Mouse (Mus musculus) limb, embryonic 11.5 days (tissue): ENCODE measurements around the gene Rybp. TPM values are rescaled to one million over a fixed set of nuclear protein-coding genes. Genes with fewer than 3 reads are reported as not detected.

ENCODE experiments used
- ATAC-seq: fragments of 200-750 bp; cut with Nextera tagmentation; 2 replicates; pipeline ENCODE4 v1.8.0; 2017; ENCODE audit warnings: low read depth; ENCODE audit not compliant: insufficient number of reproducible peaks, low FRiP score, low TSS enrichment
- DNase-seq: peaks from one replicate; pipeline ENCODE4 v3.0.0-alpha.2; 2015; ENCODE audit warnings: low spot score
- H3K27ac ChIP-seq: fragments of 300-500 bp; sonication (generic); replicated peaks from 2 replicates; pipeline ENCODE4 v1.5.1; 2014; ENCODE audit warnings: low read depth, mild to moderate bottlenecking, low read length
- H3K27me3 ChIP-seq: fragments of 300-500 bp; sonication (generic); 2 replicates; pipeline ENCODE4 v1.6.1; 2014; ENCODE audit warnings: mild to moderate bottlenecking, low read length, mixed read lengths; ENCODE audit not compliant: control insufficient read depth, insufficient read depth
- H3K36me3 ChIP-seq: fragments of 300-500 bp; sonication (generic); 2 replicates; pipeline ENCODE4 v1.6.1; 2014; ENCODE audit warnings: mild to moderate bottlenecking, low read length, moderate library complexity, mixed read lengths; ENCODE audit not compliant: control insufficient read depth, insufficient read depth
- H3K4me1 ChIP-seq: fragments of 300-500 bp; sonication (generic); 2 replicates; pipeline ENCODE4 v1.6.1; 2014; ENCODE audit warnings: low read length, mixed read lengths; ENCODE audit not compliant: control insufficient read depth, insufficient read depth
- H3K4me2 ChIP-seq: fragments of 300-500 bp; sonication (generic); 2 replicates; pipeline ENCODE4 v1.6.1; 2014; ENCODE audit warnings: low read depth, mild to moderate bottlenecking, moderate library complexity; ENCODE audit not compliant: severe bottlenecking
- H3K4me3 ChIP-seq: fragments of 300-500 bp; sonication (generic); 2 replicates; pipeline ENCODE4 v1.5.1; 2014; ENCODE audit warnings: low read depth, low read length
- H3K9ac ChIP-seq: fragments of 300-500 bp; sonication (generic); 2 replicates; pipeline ENCODE4 v1.6.1; 2014; ENCODE audit warnings: mild to moderate bottlenecking, low read length
- H3K9me3 ChIP-seq: fragments of 300-500 bp; sonication (generic); 2 replicates; pipeline ENCODE4 v1.6.1; 2016; ENCODE audit warnings: low read length; ENCODE audit not compliant: control insufficient read depth
- WGBS: fragments of 180-500 bp; shearing (Covaris S2); extraction: QIAGEN DNeasy Blood & Tissue Kit; methylation state at CpG from one replicate; pipeline ENCODE4 v1.1.7; 2014; 5-methylcytosine and 5-hydroxymethylcytosine counted together
- polyA plus RNA-seq: library from polyadenylated mRNA; unstranded; fragments of >200 nt; fragmentation: Nextera tagmentation; extraction: Ambion mirVana; gene quantifications from 2 replicates; pipeline ENCODE4 v1.2.1, GENCODE M21; 2014

Rybp gene
- polyA plus RNA-seq, 1 experiment from 2014 or later, result 16.0 TPM

- DNase-seq, result no peak
- 1% methylated on average over 18 of the region's 18 CpGs for WGBS
- Histone ChIP-seq H3K4me2 (peak overlapping the region; percentile 76), H3K4me3 (peak overlapping the region; percentile 65), H3K4me1 (peaks cover 8% of the 10 kb centered on the region; the same call in 1 of the 2 replicates), H3K9me3 (no peaks in the 10 kb centered on the region), H3K27me3 (0 out of 2 replicates have a peak, but pooled peaks cover 6% of the 10 kb centered on the region), H3K36me3 (no peaks in the 10 kb centered on the region), H3K9ac (peak overlapping the region; percentile 94), H3K27ac (peak overlapping the region; percentile 94)
- ATAC-seq, result no peak
Observed at GRCm38 (mm10) chr6:100285985-100286572, 1.2 kb downstream of the Rybp start.

GRCm38 (mm10) chr6:100278841-100279240 lies 8.4 kb downstream of the Rybp start:
- no peaks in the 10 kb centered on the region for H3K36me3 ChIP-seq
- H3K9ac ChIP-seq, result no peak overlapping the region
- DNase-seq (no peak), ATAC-seq (no peak)
- no peak overlapping the region for H3K4me2 ChIP-seq
- H3K4me3 ChIP-seq, result no peak overlapping the region
- peaks cover 6% of the 10 kb centered on the region for H3K4me1 ChIP-seq
- WGBS, result 92% methylated on average over 1 of the region's 1 CpGs
- H3K9me3 ChIP-seq, result no peaks in the 10 kb centered on the region
- no peak overlapping the region for H3K27ac ChIP-seq
- H3K27me3 ChIP-seq, result no peaks in the 10 kb centered on the region

- no peak overlapping the region for H3K4me3 ChIP-seq
- H3K27me3 ChIP-seq, result no peaks in the 10 kb centered on the region
- H3K9ac ChIP-seq, result no peak overlapping the region
- DNase-seq, result no peak
- no peak overlapping the region for H3K27ac ChIP-seq
- ATAC-seq, result no peak
- H3K36me3 ChIP-seq, result no peaks in the 10 kb centered on the region
- WGBS, result 58% methylated on average over 3 of the region's 3 CpGs
- peaks cover 6% of the 10 kb centered on the region for H3K4me1 ChIP-seq
- no peaks in the 10 kb centered on the region for H3K9me3 ChIP-seq
- H3K4me2 ChIP-seq, result no peak overlapping the region
Observed at GRCm38 (mm10) chr6:100276344-100276743, 10.9 kb downstream of the Rybp start.

- DNase-seq, result no peak
- Histone ChIP-seq H3K36me3 (no peaks in the 10 kb centered on the region), H3K9me3 (no peaks in the 10 kb centered on the region), H3K4me2 (no peak overlapping the region), H3K4me1 (peaks cover 6% of the 10 kb centered on the region), H3K27ac (no peak overlapping the region), H3K27me3 (no peaks in the 10 kb centered on the region), H3K9ac (no peak overlapping the region), H3K4me3 (no peak overlapping the region)
- no peak for ATAC-seq
Observed at GRCm38 (mm10) chr6:100275643-100276042, 11.6 kb downstream of the Rybp start.

GRCm38 (mm10) chr6:100273556-100273955 lies 13.7 kb downstream of the Rybp start:
- ATAC-seq, result no peak
- Histone ChIP-seq H3K27me3 (no peaks in the 10 kb centered on the region), H3K4me1 (peaks cover 4% of the 10 kb centered on the region), H3K9ac (no peak overlapping the region), H3K4me3 (no peak overlapping the region), H3K9me3 (no peaks in the 10 kb centered on the region), H3K27ac (no peak overlapping the region), H3K4me2 (no peak overlapping the region), H3K36me3 (no peaks in the 10 kb centered on the region)
- DNase-seq, result no peak
- WGBS, result 46% methylated on average over 1 of the region's 1 CpGs

- no peak overlapping the region for H3K27ac ChIP-seq
- no peak for ATAC-seq
- no peak overlapping the region for H3K9ac ChIP-seq
- H3K36me3 ChIP-seq, result no peaks in the 10 kb centered on the region
- 84% methylated on average over 3 of the region's 3 CpGs for WGBS
- no peak overlapping the region for H3K4me2 ChIP-seq
- DNase-seq, result no peak
- no peak overlapping the region for H3K4me3 ChIP-seq
- H3K4me1 ChIP-seq, result peaks cover under 1% of the 10 kb centered on the region
- H3K27me3 ChIP-seq, result no peaks in the 10 kb centered on the region
- no peaks in the 10 kb centered on the region for H3K9me3 ChIP-seq
Observed at GRCm38 (mm10) chr6:100271992-100272391, 15.3 kb downstream of the Rybp start.

GRCm38 (mm10) chr6:100270765-100271164 lies 16.5 kb downstream of the Rybp start:
- H3K4me2 ChIP-seq, result no peak overlapping the region
- 47% methylated on average over 2 of the region's 2 CpGs for WGBS
- H3K27me3 ChIP-seq, result no peaks in the 10 kb centered on the region
- no peak overlapping the region for H3K4me3 ChIP-seq
- no peaks in the 10 kb centered on the region for H3K9me3 ChIP-seq
- no peaks in the 10 kb centered on the region for H3K36me3 ChIP-seq
- no peak for DNase-seq
- no peaks in the 10 kb centered on the region for H3K4me1 ChIP-seq
- H3K27ac ChIP-seq, result no peak overlapping the region
- ATAC-seq, result no peak
- H3K9ac ChIP-seq, result no peak overlapping the region

- no peaks in the 10 kb centered on the region for H3K9me3 ChIP-seq
- no peak overlapping the region for H3K9ac ChIP-seq
- DNase-seq (no peak), ATAC-seq (no peak)
- no peaks in the 10 kb centered on the region for H3K36me3 ChIP-seq
- no peaks in the 10 kb centered on the region for H3K27me3 ChIP-seq
- no peak overlapping the region for H3K27ac ChIP-seq
- H3K4me1 ChIP-seq, result 0 out of 2 replicates have a peak, but pooled peaks cover 3% of the 10 kb centered on the region
- no peak overlapping the region for H3K4me2 ChIP-seq
- 98% methylated on average over 1 of the region's 1 CpGs for WGBS
- H3K4me3 ChIP-seq, result no peak overlapping the region
Observed at GRCm38 (mm10) chr6:100259607-100260006, 27.7 kb downstream of the Rybp start.

GRCm38 (mm10) chr6:100258278-100258677 lies 29.0 kb downstream of the Rybp start:
- Histone ChIP-seq H3K9me3 (no peaks in the 10 kb centered on the region), H3K4me1 (0 out of 2 replicates have a peak, but pooled peaks cover 3% of the 10 kb centered on the region), H3K27me3 (no peaks in the 10 kb centered on the region), H3K36me3 (no peaks in the 10 kb centered on the region), H3K4me3 (no peak overlapping the region), H3K27ac (no peak overlapping the region), H3K4me2 (no peak overlapping the region), H3K9ac (no peak overlapping the region)
- ATAC-seq (no peak), DNase-seq (no peak)
